Mouse (Mus musculus) ES-Bruce4 (cell line): ENCODE measurements around the gene Cobll1. TPM values are rescaled to one million over a fixed set of nuclear protein-coding genes. Genes with fewer than 3 reads are reported as not detected.

Experiments
- H3K27ac ChIP-seq: 2 replicates; pipeline ENCODE4 v1.5.1; 2012; ENCODE audit warnings: low read length, inconsistent platforms; ENCODE audit not compliant: insufficient read depth
- H3K27me3 ChIP-seq: 2 replicates; pipeline ENCODE4 v1.6.1; 2012; ENCODE audit warnings: mild to moderate bottlenecking, low read length, inconsistent platforms; ENCODE audit not compliant: control insufficient read depth, poor library complexity, insufficient read depth, severe bottlenecking
- H3K36me3 ChIP-seq: 2 replicates; pipeline ENCODE4 v1.6.1; 2012; ENCODE audit warnings: inconsistent platforms, mild to moderate bottlenecking, low read length, moderate library complexity; ENCODE audit not compliant: control insufficient read depth, poor library complexity, insufficient read depth, severe bottlenecking
- H3K4me1 ChIP-seq: one replicate; pipeline ENCODE4 v1.8.1; 2011; ENCODE audit warnings: low read length; ENCODE audit not compliant: control insufficient read depth, insufficient read depth
- H3K4me3 ChIP-seq: 2 replicates; pipeline ENCODE4 v1.5.1; 2011; ENCODE audit warnings: low read depth, mild to moderate bottlenecking, low read length
- H3K9ac ChIP-seq: 2 replicates; pipeline ENCODE4 v1.6.1; 2012; ENCODE audit warnings: low read depth, mild to moderate bottlenecking, inconsistent platforms; ENCODE audit not compliant: poor library complexity, severe bottlenecking
- H3K9me3 ChIP-seq: replicated peaks from 2 replicates; pipeline ENCODE4 v1.6.1; 2012; ENCODE audit warnings: mild to moderate bottlenecking, low read length, inconsistent platforms; ENCODE audit not compliant: control insufficient read depth, poor library complexity, insufficient read depth, severe bottlenecking
- CTCF ChIP-seq: IDR thresholded peaks from one replicate; pipeline ENCODE4 v1.8.1; 2011; ENCODE audit warnings: low read depth, low read length
- EP300 ChIP-seq: IDR thresholded peaks from 2 replicates; pipeline ENCODE4 v1.6.1; 2011; ENCODE audit warnings: low read depth, low read length; ENCODE audit not compliant: insufficient read depth
- POLR2A ChIP-seq: IDR thresholded peaks from one replicate; pipeline ENCODE4 v1.8.1; 2011; ENCODE audit warnings: low read length; ENCODE audit not compliant: insufficient read depth
- polyA plus RNA-seq: library from polyadenylated mRNA; stranded (reverse); fragments of >200 nt; gene quantifications from 2 replicates; pipeline ENCODE4 v1.2.4, GENCODE M21; 2011; ENCODE audit warnings: low read depth; ENCODE audit not compliant: missing spikeins, insufficient read depth, insufficient read length

Cobll1 gene
- polyA plus RNA-seq, 1 experiment, result 7.4 TPM

DNA sequence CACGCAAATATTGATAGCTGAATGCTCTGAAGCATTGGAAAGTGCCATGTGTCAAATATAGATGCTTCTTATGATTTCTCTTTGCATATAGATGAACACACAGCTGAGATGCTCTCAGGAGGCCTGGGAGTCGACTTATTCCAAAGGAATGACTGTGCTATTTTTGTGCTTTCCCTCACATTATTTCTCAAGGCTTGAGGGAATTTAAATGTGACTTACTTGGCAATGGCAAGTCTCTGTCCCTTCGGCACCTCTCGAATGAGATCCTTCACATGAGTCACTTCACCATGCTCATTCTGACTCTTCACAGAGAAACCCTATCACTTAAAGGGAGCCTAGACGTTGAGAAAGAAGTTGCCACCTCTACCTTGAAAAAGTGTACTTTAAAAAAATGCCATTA, 163.4 kb downstream of the Cobll1 start:
- no peaks in the 10 kb centered on the region for H3K36me3 ChIP-seq
- TF ChIP-seq EP300 (no peak), POLR2A (no peak), CTCF (no peak)
- H3K27me3 ChIP-seq, result no peaks in the 10 kb centered on the region
- H3K27ac ChIP-seq, result no peak overlapping the region
- no peaks in the 10 kb centered on the region for H3K9me3 ChIP-seq
- no peaks in the 10 kb centered on the region for H3K4me1 ChIP-seq
- no peak overlapping the region for H3K9ac ChIP-seq
- no peak overlapping the region for H3K4me3 ChIP-seq

DNA sequence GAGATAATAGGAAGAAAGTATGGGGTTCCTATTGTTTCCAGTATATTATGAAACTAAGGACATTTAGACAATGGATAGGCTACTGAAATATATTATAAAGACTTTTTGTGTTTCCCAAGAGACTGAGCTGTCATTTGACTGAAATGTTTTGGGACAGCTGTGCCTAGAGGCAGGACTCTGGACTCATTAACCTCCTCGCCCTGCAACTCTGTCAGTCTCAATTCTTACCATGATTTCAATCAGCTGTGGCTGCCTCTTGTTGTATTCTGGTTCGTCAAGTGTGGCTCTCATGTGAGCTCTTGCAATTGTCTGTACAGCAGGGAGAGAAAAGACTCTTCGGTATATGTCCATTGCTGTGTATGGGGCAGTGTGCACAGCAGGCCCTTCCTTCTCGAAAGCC, 163.8 kb downstream of the Cobll1 start:
- no peaks in the 10 kb centered on the region for H3K9me3 ChIP-seq
- no peaks in the 10 kb centered on the region for H3K4me1 ChIP-seq
- H3K9ac ChIP-seq, result no peak overlapping the region
- no peak overlapping the region for H3K4me3 ChIP-seq
- no peaks in the 10 kb centered on the region for H3K36me3 ChIP-seq
- no peaks in the 10 kb centered on the region for H3K27me3 ChIP-seq
- no peak overlapping the region for H3K27ac ChIP-seq
- TF ChIP-seq EP300 (no peak), CTCF (no peak), POLR2A (no peak)

DNA sequence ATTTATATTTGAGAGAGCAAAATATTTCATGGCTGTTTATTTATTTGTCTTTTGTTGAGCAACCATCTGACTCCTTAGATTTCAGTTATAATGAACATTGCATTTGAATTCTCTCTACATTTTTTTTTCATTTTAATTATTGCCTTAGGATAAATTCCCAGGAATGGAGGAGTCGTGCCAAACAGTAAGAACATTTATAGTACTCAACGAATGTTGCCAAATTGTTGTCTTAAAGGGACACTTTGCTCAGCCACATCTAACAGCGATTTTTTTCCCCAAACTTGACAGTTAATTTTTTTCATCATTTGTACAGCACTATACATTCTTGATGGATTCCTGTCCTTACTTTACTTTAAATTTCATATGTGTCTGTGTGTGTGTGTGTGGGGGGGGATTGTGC, 167.0 kb downstream of the Cobll1 start:
- H3K36me3 ChIP-seq, result no peaks in the 10 kb centered on the region
- H3K9me3 ChIP-seq, result no peaks in the 10 kb centered on the region
- H3K27ac ChIP-seq, result no peak overlapping the region

DNA sequence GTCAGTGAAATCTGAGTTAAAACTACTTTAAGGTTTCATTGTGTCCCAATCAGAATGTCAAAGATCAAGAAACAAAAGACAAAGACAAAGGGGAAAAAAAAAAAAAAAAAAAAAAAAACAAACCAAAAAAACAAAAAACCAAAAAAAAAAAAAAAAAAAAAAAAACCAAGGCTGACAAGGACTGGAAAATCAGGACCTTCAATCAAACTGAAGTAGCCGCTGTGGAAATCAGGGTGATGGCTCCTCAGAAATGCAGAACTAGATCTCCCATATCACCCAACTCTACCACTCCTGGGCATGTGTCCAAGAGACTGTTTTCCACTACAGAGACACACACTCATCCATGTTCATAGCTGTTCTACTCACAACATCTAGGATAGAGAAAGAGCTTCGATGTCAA, 185.4 kb downstream of the Cobll1 start:
- Histone ChIP-seq H3K4me1 (no peaks in the 10 kb centered on the region), H3K27me3 (no peaks in the 10 kb centered on the region), H3K36me3 (no peaks in the 10 kb centered on the region), H3K27ac (no peak overlapping the region), H3K9me3 (no peaks in the 10 kb centered on the region), H3K9ac (no peak overlapping the region), H3K4me3 (no peak overlapping the region)
- TF ChIP-seq CTCF (no peak), EP300 (no peak), POLR2A (no peak)

More for the DNA sequence above, 167.0 kb downstream of the Cobll1 start:
- Histone ChIP-seq H3K4me3 (no peak overlapping the region), H3K9ac (no peak overlapping the region), H3K27me3 (no peaks in the 10 kb centered on the region), H3K4me1 (no peaks in the 10 kb centered on the region)
- TF ChIP-seq POLR2A, result no peak

DNA sequence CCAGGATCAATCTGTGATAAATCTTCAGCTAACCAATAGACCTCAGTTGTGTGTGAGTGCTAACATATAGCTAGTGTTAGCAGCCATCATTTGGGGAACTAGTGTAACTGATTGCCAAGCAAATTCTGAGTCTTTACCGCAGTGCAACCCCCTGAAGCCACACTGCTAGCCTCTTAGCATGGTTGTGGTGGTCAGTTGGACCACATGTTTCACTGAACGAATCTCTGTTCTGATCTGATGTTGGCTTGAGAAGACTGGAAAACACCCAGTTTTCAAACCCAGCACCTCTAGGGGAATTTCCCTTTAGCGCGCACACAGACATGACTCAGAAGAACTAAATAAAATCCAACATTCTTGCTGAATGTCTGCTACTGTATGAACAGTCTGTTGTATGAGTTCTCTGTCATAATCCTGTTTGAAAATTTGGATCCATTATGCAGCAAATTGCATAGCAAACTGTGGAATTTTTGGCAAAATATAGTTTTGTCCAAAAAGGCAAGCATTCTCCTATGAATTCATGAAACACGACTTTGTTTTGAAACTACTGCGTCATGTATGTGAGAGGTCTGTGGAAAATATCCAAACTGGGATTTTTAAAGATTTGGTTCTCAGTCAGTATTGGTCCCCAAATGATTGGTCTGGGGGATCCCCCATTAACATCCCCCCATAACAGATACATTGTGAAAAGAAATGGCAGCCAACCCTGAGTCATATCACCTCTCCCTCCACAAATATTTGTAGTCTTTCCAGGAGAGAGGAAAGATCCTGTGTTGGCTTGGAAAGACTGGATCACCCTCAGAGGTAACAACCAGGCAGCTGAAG, 186.8 kb downstream of the Cobll1 start:
- Histone ChIP-seq H3K4me3 (no peak overlapping the region), H3K27me3 (no peaks in the 10 kb centered on the region), H3K27ac (no peak overlapping the region), H3K9me3 (no peaks in the 10 kb centered on the region), H3K9ac (no peak overlapping the region), H3K36me3 (no peaks in the 10 kb centered on the region), H3K4me1 (no peaks in the 10 kb centered on the region)
- TF ChIP-seq EP300, result no peak

DNA sequence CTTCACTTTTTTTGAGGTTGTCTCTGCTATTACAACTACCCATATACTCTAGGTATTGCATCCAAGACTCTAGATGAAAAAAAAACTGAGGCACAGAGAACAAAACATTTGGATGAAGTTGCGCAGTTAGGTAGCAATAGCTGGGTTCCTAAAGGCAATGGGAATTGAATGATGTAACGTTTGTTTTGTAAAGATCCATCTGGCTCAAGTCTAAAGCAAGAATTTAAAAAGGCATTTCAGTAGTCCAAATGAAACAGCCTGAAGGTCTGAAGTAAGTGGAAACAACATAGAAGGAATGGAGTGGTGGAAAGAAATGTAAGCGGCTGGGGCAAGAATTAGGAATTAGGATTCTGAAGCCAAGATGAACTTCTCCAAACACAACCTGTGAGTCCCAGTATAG, 188.4 kb downstream of the Cobll1 start:
- H3K27me3 ChIP-seq, result no peaks in the 10 kb centered on the region

More for the DNA sequence above, 188.4 kb downstream of the Cobll1 start:
- no peak for TF ChIP-seq CTCF
- TF ChIP-seq POLR2A, result no peak
- no peak for TF ChIP-seq EP300
- Histone ChIP-seq H3K4me1 (no peaks in the 10 kb centered on the region), H3K9me3 (no peaks in the 10 kb centered on the region), H3K27ac (no peak overlapping the region), H3K4me3 (no peak overlapping the region), H3K36me3 (no peaks in the 10 kb centered on the region), H3K9ac (no peak overlapping the region)
